Mouse (Mus musculus) naive thymus-derived CD4-positive, alpha-beta T cell, adult 5 months (primary cell): Measurements from ENCODE around the gene Gng13. TPM values are rescaled to one million over a fixed set of nuclear protein-coding genes. Genes with fewer than 3 reads are reported as not detected.

Experiments used
- polyA plus RNA-seq: library from polyadenylated mRNA; unstranded; fragments of 100-300 nt; shearing (Covaris generic); gene quantifications from one replicate; pipeline ENCODE4 v1.2.1, GENCODE M21; 2017

Gene Gng13
- not detected for polyA plus RNA-seq

DNA sequence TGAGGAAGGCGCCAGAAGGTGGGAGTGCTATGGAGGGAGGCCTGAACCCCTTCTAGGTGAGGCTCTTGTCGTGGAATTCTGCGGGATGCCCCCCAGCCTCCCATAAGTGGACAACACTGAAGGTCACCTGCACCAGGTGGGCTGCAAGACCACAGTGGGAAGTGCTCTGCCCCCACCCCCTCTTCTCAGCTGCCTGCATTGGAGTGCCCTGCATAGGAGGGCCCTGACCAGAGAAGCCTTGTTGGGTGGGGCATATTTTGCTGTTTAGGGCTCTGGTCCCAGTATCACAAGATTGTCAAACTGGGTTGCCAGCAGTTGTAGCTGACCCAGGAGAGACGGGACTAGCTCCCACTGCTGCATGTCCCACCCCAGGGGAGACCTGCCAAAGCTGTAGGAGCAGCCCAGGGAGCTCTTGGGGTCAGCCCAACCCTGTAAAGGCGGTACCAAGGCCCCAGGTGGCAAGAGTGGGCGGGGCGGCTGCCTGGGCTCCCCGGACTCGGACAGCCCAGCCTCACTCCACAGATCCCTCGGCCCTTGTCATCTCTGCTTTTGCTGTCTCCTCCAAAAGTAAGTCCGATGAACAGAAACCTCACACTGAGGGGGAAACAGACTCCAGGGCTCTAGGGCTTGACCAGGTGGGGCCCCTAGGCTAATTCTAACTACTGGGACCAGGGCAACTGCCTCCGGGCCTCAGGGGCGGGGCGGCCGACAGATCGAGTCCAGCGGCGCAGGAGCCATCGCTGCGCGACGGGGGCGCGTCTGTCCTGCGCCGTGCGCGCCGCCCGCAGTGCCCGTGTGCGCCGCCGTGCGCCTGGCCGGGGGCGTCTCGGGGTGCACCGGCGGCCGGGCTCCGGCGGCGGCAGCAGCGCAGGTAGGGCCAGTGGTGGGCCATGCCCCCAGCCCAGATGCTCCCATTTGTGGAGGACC, at the start of gene Gng13:
Gene Gng13 (plus strand): TSS at position 461 of the 927 bp plus-strand sequence.

DNA sequence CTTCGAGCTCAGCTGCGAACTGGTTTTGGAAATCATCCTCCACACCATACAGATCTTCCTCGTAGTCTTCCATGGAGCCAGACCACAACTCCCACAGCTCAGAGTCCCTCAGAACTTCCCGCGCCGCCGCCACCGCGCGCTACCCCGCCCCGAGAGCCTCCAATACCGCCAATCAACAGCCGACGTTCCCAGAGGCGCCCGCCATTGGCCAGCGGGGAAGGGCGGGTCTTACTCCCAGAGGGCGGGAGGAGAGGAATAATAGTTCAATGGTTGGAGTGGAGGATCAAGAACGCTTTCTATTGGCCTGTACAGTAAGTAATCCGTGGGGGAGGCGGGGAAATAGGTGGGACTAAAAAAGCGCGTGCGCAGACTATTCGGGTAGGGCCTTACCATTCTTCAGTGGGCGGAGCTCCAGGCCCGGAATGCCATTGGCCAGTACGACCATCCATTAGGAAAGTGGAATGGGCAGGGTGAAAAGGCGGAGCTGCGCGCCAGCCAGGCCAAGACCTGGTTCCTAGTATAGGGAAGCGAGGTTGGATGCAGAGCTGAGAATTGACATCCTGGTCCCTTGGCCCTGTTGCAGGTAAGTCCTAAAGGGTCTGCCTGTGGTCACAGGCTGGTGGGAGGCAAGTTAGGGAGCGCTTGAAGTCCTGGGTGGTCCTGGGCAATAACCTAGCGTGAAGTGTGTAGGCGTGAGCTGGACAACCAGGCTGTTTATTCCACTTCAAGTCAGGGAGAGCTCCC, 10.5 kb downstream of the Gng13 start, which contains the start of the genes Chtf18 and Rpusd1:
Gene Chtf18 (minus strand): TSS at position 155 of the 744 bp plus-strand sequence.
Gene Rpusd1 (plus strand): TSS at position 406 of the 744 bp plus-strand sequence.

GRCm38 (mm10) chr17:25735745-25736144, 18.8 kb downstream of the Gng13 start, which contains the start of gene Mslnl:
Gene Mslnl, plus strand, starts transcription at chr17:25736042.

DNA sequence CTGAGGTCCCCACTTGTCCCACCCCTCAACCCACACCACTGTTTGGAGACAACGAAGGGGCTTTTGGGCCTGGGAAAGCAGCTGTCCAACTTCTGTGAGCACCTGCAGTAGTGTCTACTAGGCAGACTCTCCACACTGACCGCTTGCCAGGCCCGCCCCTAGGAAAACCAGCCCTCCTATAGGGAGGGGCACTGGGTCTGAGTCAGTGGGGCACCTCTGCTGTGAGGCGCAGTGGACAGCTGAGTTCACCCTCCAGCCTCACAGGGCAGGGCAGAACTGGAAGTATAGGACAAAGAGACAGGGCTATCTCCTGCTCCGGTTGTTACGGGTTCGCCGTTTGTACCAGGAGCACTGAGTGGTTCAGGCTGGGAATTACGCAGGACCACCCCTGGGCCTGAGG, 37.3 kb downstream of the Gng13 start, which contains the start of gene Msln:
Gene Msln (minus strand): TSS at position 138 of the 400 bp plus-strand sequence.

Other genes with a start within 250 kb of the Gng13 start
- not detected for gene Sstr5, start 219.9 kb upstream of the Gng13 start, polyA plus RNA-seq
- gene Sox8, start 146.5 kb upstream of the Gng13 start, polyA plus RNA-seq, result 0.12 TPM
- 17.9 TPM for gene Lmf1, start 138.1 kb upstream of the Gng13 start, polyA plus RNA-seq
- gene Chtf18, start 10.2 kb downstream of the Gng13 start, polyA plus RNA-seq, result 7.1 TPM
- gene Rpusd1, start 10.5 kb downstream of the Gng13 start, polyA plus RNA-seq, result 4.9 TPM
- not detected for gene Mslnl, start 18.9 kb downstream of the Gng13 start, polyA plus RNA-seq
- gene Msln, start 37.2 kb downstream of the Gng13 start, polyA plus RNA-seq, result not detected
- 21.6 TPM for gene Narfl, start 56.6 kb downstream of the Gng13 start, polyA plus RNA-seq
- gene Haghl, start 68.5 kb downstream of the Gng13 start, polyA plus RNA-seq, result 25.7 TPM
- gene Ccdc78, start 69.4 kb downstream of the Gng13 start, polyA plus RNA-seq, result not detected
- gene Fam173a, start 75.7 kb downstream of the Gng13 start, polyA plus RNA-seq, result 109 TPM
- not detected for gene AC134908.4, start 78.5 kb downstream of the Gng13 start, polyA plus RNA-seq
- 28.3 TPM for gene Metrn, start 80.0 kb downstream of the Gng13 start, polyA plus RNA-seq
- gene Fbxl16, start 91.9 kb downstream of the Gng13 start, polyA plus RNA-seq, result not detected
- 22.7 TPM for gene Wdr24, start 106.5 kb downstream of the Gng13 start, polyA plus RNA-seq
- 27.1 TPM for gene Jmjd8, start 111.7 kb downstream of the Gng13 start, polyA plus RNA-seq
- gene Stub1, start 116.2 kb downstream of the Gng13 start, polyA plus RNA-seq, result 149 TPM
- 0.98 TPM for gene Rhbdl1, start 120.1 kb downstream of the Gng13 start, polyA plus RNA-seq
- gene Gm20683, start 124.6 kb downstream of the Gng13 start, polyA plus RNA-seq, result 1.8 TPM
- gene Rhot2, start 127.7 kb downstream of the Gng13 start, polyA plus RNA-seq, result 31.6 TPM
- gene Wdr90, start 144.3 kb downstream of the Gng13 start, polyA plus RNA-seq, result 11.6 TPM
- gene Mcrip2, start 151.6 kb downstream of the Gng13 start, polyA plus RNA-seq, result 7.4 TPM
- 46.3 TPM for gene Mettl26, start 157.9 kb downstream of the Gng13 start, polyA plus RNA-seq
- 0.81 TPM for gene Wfikkn1, start 163.7 kb downstream of the Gng13 start, polyA plus RNA-seq
- gene Rab40c, start 202.6 kb downstream of the Gng13 start, polyA plus RNA-seq, result 21.6 TPM
- gene Pigq, start 227.8 kb downstream of the Gng13 start, polyA plus RNA-seq, result 44.4 TPM
- gene Nhlrc4, start 227.8 kb downstream of the Gng13 start, polyA plus RNA-seq, result not detected
- gene A930017K11Rik, start 235.4 kb downstream of the Gng13 start, polyA plus RNA-seq, result not detected